Mouse (Mus musculus) kidney, postnatal 4 days (tissue): Measurements from ENCODE around the gene Fam13a.

ENCODE experiments used
- DNase-seq, 2 experiments: peaks; one replicate each; pipeline ENCODE4 v3.0.0; 2021; ENCODE audit warnings: mixed read lengths in 2 of 2

Fam13a gene

DNA sequence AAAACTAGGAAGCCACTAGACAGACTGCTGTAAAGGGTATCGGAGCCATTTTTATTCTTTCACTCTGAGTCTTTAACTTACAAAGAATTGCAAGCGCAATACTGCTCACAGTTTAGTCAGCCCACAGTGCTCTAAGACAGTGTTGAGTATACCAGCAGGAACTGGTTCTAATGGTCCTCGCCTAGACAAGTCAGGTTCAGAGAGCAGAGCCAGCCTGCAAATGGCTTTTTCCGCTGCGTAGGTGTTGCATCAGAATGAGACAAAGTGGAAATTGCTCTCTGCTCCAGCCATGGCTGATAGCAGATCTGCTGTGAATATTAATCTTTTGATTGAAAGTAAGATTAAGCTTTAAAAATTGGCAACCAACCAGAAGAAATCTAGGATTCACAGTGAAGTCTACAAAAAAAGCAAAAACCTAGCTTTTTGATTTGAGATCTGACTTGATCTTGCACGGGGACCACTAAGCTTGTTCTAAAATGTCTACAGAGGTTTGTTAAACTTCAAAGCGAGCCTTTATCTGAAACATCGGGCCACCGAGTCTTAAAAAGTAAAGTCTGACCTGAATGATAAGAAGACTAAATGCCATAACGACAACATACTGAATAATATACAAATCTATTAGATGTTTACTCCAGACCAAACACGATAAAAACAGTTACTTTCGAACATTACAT is 91.7 kb downstream of the Fam13a start:
- DNase-seq: no peak

DNA sequence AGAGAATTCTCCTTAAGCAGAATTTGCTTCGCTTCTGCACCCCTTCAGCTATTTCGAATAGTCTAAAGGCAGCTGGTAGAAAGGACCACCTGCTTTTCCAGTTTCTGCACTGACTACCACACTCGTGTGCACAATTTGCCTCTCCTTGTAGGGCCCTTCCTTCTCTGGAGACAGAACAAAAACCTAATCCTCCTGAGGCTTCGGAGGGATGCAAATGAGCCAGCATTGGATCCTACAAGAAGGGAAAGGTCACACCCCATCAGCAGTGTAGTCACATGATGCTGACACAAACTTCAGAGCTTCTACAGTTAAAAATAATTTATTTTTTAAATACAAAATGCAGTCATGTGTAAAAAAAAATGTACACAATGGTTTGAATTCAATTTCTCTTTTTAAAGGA is 93.2 kb downstream of the Fam13a start:
- no peak for DNase-seq

DNA sequence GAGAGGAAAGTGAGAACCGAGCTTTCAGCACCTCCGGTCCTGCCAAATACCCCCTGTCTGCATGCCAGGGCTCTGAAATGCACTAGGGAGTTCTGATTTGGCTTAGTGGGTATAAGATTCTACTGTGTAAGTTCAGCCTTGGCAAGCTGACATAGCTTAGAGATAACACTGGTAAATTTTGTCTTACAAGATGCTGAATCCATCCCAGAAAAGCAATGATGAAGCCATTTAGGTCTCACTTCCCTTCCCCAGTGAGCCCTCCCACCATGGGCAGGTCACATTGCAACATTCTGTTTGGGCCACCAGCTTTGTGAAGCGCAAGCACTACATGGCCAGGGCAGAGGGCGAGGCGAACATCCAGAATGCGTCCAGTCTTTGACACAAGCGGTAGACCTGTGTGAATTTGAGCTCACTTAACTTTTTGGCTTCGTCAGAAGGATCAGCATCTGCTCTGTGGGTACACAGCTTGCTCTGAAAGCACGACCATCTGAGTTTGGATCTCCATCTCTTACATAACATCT is 94.4 kb downstream of the Fam13a start:
- DNase-seq: peak in 1 of 2 experiments; percentile 9

DNA sequence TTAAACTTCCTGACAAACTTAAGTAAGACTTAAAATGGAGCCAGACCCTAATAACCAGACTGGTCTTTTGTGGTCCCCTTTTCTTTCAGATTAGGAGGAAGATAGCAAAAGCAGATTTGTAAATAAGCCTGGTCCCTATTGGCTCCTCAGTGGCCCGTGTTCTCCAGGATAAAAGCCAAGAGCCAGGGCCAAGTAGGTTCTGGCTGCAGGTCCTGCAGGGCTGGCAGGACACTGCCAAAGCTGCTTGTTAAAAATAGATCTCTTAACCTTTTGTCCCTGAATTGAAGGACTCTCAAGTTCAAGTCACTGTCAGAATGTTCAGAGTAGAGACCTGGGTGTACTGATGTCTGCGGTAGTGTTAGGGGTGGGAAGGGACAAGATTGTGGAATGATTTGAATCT is 96.5 kb downstream of the Fam13a start:
- DNase-seq: no peak

DNA sequence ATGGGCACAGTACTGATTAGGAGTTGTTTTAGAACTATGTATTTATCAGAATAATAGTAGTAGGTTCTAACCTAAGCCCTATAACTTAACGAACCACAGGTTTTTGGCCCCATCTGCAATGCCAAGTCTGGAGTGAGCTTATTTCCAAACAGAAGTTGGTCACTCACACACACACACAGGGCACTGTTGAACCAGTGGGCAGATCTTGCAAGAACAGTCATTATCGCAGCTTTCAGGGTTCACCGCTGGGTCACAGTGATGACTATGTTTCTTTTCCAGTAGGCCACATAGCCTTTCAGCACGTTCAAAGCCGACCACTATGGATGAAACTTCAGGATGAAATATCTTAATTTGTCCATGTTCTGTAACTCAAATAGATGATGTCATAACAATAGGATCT is 101.8 kb downstream of the Fam13a start:
- no peak for DNase-seq

DNA sequence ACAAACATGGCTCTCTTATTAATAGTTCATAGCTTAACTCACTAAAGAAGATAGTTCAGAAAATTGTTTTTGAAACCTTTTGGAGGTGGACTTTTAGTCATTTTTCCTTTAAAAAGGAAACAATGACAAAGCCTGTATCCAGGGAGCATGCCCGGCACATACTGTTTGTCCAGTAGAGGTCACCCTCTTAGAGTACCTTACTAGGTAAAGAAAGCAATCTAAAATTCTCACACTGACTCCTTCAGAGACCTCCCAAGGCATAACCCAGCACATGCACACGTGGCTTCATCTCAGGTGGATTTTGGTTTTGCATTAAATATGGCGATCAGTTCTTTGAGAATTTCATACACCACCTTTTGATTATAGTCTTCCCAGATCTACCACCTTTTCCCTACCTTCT is 102.7 kb downstream of the Fam13a start:
- peak; percentile 32 to 36 for DNase-seq

DNA sequence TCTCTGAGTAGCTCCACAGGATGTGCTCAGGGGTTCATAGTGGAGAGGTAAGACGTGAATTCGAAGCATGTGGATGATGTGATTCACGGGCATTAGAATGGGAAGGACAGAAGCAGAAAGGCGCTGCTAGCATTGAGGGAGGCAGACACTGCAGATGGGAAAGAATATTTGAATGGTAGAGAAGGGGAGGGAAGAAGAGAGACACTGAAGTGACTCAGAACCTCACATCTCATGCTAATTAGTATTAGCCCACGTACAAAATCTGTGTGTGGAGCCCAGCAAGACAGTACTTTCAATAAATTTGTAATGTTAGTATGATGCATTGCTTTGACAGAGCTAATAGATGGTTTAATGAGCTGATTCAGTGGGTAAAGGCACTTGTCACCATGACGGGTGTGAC is 103.6 kb downstream of the Fam13a start:
- DNase-seq: no peak

DNA sequence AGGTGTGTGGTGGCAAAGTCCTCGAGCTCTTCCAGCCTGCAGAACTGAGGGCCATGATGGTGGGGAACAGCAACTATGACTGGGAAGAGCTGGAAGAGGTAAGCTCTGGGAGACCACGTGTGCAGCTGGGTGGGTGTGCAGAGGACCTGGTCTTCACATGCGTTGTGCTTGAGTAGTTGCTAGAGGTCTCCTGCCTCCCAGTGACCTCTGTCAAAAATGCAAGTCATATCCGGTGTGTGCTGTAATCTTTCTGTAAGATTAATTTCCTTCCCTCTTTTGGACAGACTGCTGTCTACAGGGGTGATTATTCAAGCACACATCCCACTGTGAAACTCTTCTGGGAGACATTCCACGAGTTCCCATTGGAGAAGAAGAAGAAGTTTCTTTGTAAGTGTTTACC is 107.9 kb downstream of the Fam13a start:
- no peak for DNase-seq

DNA sequence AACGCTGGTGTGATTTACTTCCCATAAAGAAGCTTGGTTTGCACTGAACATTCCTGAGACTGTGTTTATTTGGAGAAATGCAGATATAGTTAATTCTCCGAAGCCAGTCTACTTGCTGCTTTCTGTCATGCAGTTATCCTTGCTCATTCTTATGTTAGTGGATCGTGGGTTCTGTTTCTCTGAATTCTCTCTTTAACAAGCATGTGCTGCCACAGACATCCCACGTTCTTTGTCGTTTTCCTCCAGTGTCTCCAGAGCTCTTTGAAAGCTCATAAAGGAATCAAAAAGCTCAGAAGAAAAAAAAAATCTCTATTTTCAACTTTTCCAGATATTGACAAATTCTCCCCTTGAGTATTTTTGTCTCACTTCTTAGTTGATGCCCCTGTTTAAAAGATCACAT is 110.4 kb downstream of the Fam13a start:
- DNase-seq: no peak

DNA sequence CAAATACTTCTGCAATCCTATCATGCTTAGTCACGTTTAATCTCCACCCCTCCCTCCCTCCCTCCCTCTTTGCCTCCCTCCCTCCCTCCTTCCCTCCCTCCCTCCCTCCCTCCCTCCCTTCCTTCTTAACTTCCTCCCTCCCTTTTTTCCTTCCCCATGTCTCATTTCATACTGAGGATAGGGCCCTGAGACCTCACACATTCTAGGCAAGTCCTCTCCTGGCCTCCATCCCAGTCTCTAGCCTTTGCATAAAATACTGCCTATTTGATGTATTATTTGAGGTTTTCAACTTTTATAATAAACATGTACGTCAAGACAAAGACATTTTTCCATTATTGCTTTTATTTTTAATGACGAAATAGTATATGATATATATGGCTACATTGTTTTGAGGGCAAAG is 110.8 kb downstream of the Fam13a start:
- peak in 1 of 2 experiments; percentile 18 for DNase-seq

DNA sequence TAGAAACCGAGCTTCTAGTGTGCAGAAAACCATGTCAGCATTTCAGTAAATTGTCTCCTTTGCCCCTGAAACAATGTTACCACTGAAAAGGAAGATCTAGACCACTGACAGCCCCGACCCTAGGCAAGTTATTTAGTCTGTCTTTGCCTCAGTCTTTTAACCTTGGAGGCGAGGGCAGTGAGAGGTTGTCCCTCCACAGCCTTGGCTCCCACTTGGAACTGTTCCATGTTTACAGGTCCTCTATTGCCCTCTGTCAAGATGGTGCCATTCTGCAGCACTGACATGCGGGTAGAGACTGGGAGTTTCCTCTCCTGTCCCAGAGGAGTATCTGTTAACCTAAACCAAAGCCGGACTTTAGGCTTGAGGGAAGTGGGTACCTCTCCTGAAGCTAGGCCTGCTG is 111.5 kb downstream of the Fam13a start:
- DNase-seq: no peak

DNA sequence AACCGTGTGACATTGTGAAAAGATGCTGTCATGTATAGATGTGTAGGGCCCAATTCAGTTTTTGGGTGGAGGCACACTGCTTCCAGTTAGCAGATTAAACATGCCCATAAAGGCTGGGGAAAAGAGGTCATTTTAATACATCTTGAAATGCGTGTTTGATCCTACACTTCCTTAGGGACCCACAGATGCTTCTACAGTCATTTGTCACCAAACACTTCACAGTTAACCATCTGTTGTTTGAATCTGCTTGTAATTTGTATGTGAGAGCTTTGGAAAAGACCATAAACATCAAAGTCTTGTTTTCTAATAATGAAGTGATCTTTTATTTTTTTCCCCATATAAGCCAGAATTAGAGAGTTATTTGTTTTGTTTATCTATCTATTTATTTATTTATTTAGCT is 116.6 kb downstream of the Fam13a start:
- DNase-seq: no peak

DNA sequence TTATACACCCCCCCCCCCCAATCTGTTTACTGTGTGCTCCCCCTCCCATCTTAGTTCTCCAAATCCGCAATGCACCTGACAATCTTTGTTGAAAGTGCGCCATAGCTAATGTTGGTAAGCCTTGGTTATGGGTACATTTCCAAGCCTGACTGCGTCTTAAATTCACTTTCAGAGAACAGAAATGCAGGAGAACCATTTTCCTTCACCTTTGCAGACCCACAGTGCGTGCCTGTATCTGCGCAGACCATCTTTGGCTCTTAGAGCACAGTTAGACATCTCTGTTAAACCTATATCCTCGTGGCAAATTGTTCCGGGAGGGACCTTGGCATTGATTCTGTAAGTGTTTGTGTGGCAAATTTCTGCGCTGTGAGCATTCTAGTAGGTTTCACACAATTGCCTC is 117.0 kb downstream of the Fam13a start:
- DNase-seq: no peak

DNA sequence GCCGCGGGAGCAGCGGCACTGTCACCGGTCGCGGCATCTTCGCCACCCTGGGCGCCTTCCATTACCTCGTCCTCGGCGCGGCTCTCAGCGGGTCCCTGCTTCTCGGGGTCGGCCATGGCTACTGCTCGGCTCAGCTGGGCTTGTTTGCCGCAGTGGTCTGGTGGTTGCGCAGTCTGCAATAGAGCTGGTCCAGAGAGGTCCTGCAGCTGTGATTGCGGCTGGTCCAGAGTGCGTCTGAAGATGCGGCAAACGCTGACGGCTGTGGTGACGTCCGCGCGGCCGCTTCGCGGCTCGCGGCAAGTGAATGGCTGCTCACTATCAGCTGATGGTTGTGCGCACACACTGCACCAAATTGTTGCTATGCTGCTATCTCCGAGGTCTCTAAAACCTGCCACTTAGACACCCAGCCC is 117.5 kb downstream of the Fam13a start, which contains the start of gene Nap1l5:
Nap1l5 (minus strand) TSS at position 225 of the 410 bp plus-strand sequence.
- peak; percentile 21 to 52 for DNase-seq

DNA sequence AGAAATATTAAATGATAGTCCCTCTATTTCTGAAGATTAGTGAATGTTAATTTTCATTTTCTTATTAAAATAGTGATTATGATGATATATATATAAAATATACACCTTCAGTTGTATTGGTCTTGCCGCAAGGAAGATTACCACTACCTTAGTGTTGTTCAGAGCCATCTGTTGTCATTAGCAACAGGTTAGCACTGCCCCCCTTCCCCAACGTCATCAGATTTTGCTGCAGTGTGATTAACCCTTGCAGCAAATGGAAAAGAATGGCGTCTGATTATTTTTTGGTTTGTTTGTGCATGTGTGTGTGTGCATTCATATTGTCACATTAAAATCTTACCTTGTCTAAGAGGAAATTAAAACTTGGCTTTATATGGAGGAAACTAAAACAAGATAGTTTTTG is 119.8 kb downstream of the Fam13a start:
- DNase-seq: no peak

DNA sequence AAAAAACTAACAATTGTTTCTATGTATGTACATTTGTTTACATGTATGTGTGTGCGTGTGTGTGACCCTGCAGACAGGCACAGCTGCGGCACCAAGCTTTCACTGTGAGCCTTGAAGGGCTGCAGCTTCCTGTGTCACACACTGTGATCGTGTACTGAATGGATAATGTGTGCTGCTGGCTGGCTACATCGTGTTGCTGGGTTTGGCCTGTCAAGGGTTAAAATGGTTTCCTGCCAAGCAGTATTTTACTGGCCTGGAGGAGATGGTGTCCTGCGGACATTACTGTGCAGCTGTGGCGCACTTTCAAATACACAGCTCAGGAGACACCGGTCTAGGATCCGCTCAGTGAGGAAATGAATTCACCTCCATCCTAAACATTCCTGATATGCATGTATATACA is 121.2 kb downstream of the Fam13a start:
- DNase-seq: peak in 1 of 2 experiments; percentile 5

DNA sequence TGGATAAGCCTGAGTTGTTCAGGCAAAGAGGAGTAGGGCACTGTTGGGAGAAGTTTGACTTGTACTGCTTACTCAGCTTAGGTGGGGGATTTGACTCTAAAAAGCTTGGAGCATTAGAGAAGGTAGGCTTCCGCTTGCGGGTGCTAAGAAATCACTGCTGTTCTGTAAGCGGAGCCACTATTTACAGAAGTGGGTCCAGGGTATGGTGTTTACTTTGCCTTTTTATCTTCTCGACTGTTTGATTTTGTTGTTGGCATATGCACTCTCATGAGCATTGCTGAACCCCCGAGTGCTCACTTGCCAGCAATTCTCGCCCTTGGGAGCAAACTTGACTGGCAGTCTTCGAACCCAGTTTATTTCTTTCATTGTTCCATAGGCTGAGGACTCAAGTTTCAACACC is 123.8 kb downstream of the Fam13a start:
- DNase-seq: no peak

DNA sequence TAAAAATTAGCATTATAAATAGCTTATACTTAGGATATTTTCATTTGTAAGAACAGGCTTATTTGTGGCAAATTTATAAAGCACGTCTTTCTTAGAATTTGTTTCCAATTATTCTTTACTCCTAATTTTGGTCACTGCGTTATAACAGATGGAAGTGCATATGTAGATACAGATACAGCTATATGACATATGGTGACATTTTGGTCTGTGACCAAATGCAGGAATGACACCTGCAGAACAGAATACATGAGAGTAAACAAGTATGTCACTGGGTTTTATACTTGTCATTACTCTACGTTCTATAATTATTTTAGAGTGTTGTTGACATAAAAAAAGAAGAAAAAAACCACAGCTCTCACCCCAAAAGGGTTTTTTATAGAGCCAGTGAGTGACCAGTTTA is 125.3 kb downstream of the Fam13a start:
- DNase-seq: no peak

DNA sequence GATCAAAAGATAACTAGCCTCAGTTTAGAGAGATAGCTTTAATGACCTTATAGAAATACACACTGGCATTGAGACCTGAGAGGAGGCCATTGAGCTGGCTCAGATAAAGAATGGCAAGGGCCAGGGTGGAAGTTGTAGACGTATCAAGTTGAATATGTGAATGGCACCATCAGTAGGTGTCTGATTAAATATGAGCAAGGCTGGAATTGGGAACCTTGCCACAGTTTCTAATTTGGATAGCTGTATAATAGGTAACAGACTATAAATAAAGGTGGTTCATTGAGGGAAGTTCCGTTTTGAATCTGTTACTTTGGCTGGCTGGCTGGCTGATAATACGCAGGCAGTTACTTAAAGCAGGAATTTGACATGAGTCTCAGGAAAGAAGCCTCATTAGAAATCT is 127.7 kb downstream of the Fam13a start:
- DNase-seq: no peak

DNA sequence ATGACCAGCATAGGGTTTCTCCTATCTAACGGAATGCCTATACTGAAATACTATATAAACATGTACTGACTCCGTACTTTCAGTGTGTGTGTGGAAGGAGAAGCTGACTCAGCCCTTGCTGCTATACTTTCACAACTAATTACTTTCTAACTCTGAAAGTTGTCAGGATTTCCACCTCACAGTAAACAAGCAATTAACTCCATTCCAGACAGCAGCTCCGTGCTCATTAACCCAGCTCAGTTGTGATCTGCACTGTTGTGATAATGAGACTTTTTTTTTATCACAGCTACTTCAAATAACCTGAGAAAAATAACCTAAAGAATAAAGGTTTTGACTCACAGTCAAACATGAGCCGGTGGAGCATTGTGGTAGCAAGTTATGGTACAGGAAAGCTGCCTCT is 129.4 kb downstream of the Fam13a start:
- DNase-seq: no peak

DNA sequence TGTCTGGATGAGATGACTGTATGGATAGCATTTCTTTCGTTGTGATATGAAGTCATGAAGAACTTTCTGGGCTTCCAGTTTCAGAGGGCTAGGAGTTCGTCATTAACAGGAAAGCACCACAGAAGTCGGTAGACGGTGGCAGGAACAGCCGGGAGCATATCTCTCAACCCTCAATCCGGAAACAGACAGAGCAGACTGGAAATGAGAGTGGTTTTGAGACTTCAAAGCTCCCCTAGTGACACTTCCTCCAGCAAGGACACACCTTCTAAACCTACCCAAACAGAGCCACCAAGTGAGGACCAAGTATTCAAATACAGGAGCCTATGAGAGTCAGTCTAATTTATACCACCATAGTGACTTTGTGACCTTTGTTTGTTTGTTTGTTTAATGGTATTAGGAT is 131.0 kb downstream of the Fam13a start:
- no peak for DNase-seq

DNA sequence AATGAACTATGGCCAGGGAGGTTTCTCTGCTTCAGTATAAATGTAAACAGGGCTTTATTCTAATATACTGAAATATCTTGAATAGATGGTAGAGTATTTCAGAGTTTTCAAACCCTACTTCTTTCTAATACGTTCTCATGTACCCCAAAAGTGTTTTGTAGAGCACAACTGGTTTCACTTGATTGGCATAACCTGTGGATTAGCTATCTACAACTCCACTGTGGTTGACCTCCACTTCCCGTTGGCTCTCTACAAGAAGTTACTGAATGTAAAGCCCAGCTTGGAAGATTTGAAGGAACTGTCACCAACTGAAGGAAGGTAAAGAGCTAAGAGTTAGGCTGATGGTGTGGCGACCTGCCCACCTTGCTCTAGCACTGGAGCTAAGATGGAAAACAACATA is 134.4 kb downstream of the Fam13a start:
- no peak for DNase-seq

DNA sequence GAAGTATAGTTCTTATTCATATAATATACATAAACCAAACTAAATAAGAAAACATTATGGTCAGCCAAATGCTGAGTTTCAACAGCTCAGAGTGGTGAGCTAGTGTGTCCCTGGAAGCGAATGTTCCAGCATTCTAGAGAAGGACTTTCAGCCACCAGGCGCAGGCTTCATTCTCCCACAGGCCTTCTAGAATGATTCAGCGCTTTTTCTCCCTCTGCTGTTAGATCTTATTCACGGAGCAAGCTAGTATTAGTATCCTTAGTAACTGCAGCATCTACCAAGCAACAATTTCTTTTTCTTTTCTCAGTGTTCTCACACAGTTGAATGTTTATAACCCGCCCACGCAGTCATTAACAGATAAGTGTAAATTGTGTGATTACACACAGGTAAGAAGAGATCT is 142.1 kb downstream of the Fam13a start:
- DNase-seq: no peak
